Mouse (Mus musculus) right cerebral cortex, postnatal 4 days (tissue): Measurements from ENCODE around the gene Pbx1.

ENCODE experiments used
- DNase-seq: peaks from one replicate; pipeline ENCODE4 v3.0.0-alpha.2; 2022

The Pbx1 gene

GRCm38 (mm10) chr1:168382823-168383157 lies 49.3 kb downstream of the Pbx1 start:
- DNase-seq, result no peak

- no peak for DNase-seq
These were observed 49.8 kb downstream of the Pbx1 start for GRCm38 (mm10) chr1:168382106-168382822.

GRCm38 (mm10) chr1:168381451-168381850 lies 50.6 kb downstream of the Pbx1 start:
- no peak for DNase-seq

GRCm38 (mm10) chr1:168380241-168380770 lies 51.8 kb downstream of the Pbx1 start:
- DNase-seq, result no peak

- no peak for DNase-seq
These were observed 54.4 kb downstream of the Pbx1 start for GRCm38 (mm10) chr1:168377650-168378049.

- no peak for DNase-seq
These were observed 55.7 kb downstream of the Pbx1 start for GRCm38 (mm10) chr1:168376330-168376729.

- no peak for DNase-seq
These were observed 57.0 kb downstream of the Pbx1 start for GRCm38 (mm10) chr1:168374953-168375600.

GRCm38 (mm10) chr1:168372089-168372488 lies 60.0 kb downstream of the Pbx1 start:
- no peak for DNase-seq

- no peak for DNase-seq
These were observed 61.1 kb downstream of the Pbx1 start for GRCm38 (mm10) chr1:168370966-168371365.

GRCm38 (mm10) chr1:168366261-168366660 lies 65.8 kb downstream of the Pbx1 start:
- no peak for DNase-seq

- no peak for DNase-seq
These were observed 67.7 kb downstream of the Pbx1 start for GRCm38 (mm10) chr1:168364325-168364724.

- DNase-seq, result no peak
These were observed 69.0 kb downstream of the Pbx1 start for GRCm38 (mm10) chr1:168363053-168363452.

GRCm38 (mm10) chr1:168362464-168362863 lies 69.6 kb downstream of the Pbx1 start:
- DNase-seq, result no peak

- DNase-seq, result no peak
These were observed 74.1 kb downstream of the Pbx1 start for GRCm38 (mm10) chr1:168357680-168358611.

- no peak for DNase-seq
These were observed 75.1 kb downstream of the Pbx1 start for GRCm38 (mm10) chr1:168356970-168357441.

GRCm38 (mm10) chr1:168355985-168356556 lies 76.0 kb downstream of the Pbx1 start:
- DNase-seq, result no peak

GRCm38 (mm10) chr1:168354934-168355333 lies 77.1 kb downstream of the Pbx1 start:
- DNase-seq, result no peak

GRCm38 (mm10) chr1:168348036-168348784 lies 83.9 kb downstream of the Pbx1 start:
- no peak for DNase-seq

- DNase-seq, result no peak
These were observed 87.2 kb downstream of the Pbx1 start for GRCm38 (mm10) chr1:168344918-168345317.

- no peak for DNase-seq
These were observed 87.8 kb downstream of the Pbx1 start for GRCm38 (mm10) chr1:168344262-168344661.

- no peak for DNase-seq
These were observed 89.8 kb downstream of the Pbx1 start for GRCm38 (mm10) chr1:168342269-168342668.

- DNase-seq, result no peak
These were observed 90.2 kb downstream of the Pbx1 start for GRCm38 (mm10) chr1:168341863-168342262.
